Mouse (Mus musculus) C3H10T1/2 (cell line): Measurements from ENCODE around the gene Tceanc2. TPM values are rescaled to one million over a fixed set of nuclear protein-coding genes. Genes with fewer than 3 reads are reported as not detected.

Source experiments
- polyA plus RNA-seq, 2 experiments: library from polyadenylated mRNA; unstranded; fragments of >200 nt; fragmentation: generic; extraction: Trizol; gene quantifications; one replicate each; pipeline ENCODE4 v1.2.1; 2012; ENCODE audit warnings: missing spikeins in 2 of 2

Tceanc2 gene
- 10 to 100 TPM in 1 of 2 experiments, 1 to 10 TPM in 1; 3.8 to 15.2 TPM for polyA plus RNA-seq

GRCm38 (mm10) chr4:107178830-107179490 lies at the start of gene Tceanc2:
Tceanc2 (minus strand) TSS chr4:107179116.

GRCm38 (mm10) chr4:107208880-107209279 lies 30.0 kb upstream of the Tceanc2 start, which contains the start of gene Ldlrad1:
Ldlrad1 (plus strand) TSS chr4:107209180.

GRCm38 (mm10) chr4:107178182-107178829 lies 610 bp downstream of the Tceanc2 start, which contains the start of gene Tmem59:
Tmem59 (plus strand) TSS chr4:107178399.

GRCm38 (mm10) chr4:107096841-107097373 lies 82.0 kb downstream of the Tceanc2 start, which contains the start of gene Cdcp2:
Cdcp2 (plus strand) TSS chr4:107096891.

Other genes with a start within 250 kb of the Tceanc2 start
- 10 to 100 TPM; 46.4 to 82.1 TPM for gene Mrpl37, start 112.2 kb downstream of the Tceanc2 start, polyA plus RNA-seq
- gene Cyb5rl, start 112.1 kb downstream of the Tceanc2 start, polyA plus RNA-seq, result 1 to 10 TPM; 6.4 to 9.6 TPM
- not detected for gene Cdcp2, start 82.2 kb downstream of the Tceanc2 start, polyA plus RNA-seq
- 100 to 1,000 TPM in 1 of 2 experiments, 10 to 100 TPM in 1; 35.2 to 237 TPM for gene Tmem59, start 717 bp downstream of the Tceanc2 start, polyA plus RNA-seq
- gene Ldlrad1, start 30.1 kb upstream of the Tceanc2 start, polyA plus RNA-seq, result under 1 TPM in 1 of 2 experiments, not detected in 1; 0.09 TPM
- gene Lrrc42, start 74.4 kb upstream of the Tceanc2 start, polyA plus RNA-seq, result 10 to 100 TPM; 21.2 to 61.8 TPM
- 10 to 100 TPM in 1 of 2 experiments, 1 to 10 TPM in 1; 6.2 to 47.3 TPM for gene Hspb11, start 74.5 kb upstream of the Tceanc2 start, polyA plus RNA-seq
- gene Dio1, start 128.1 kb upstream of the Tceanc2 start, polyA plus RNA-seq, result not detected
- 10 to 100 TPM; 60.9 to 61.5 TPM for gene Yipf1, start 135.2 kb upstream of the Tceanc2 start, polyA plus RNA-seq
- gene Ndc1, start 188.7 kb upstream of the Tceanc2 start, polyA plus RNA-seq, result 10 to 100 TPM in 1 of 2 experiments, 1 to 10 TPM in 1; 7.7 to 15.9 TPM